Mouse (Mus musculus): ENCODE measurements around the gene Camk2d.

Camk2d gene

GRCm38 (mm10) chr3:126650747-126651146, 54.6 kb downstream of the Camk2d start:
- no peak for DNase-seq (ENCODE audit: low spot score)

DNA sequence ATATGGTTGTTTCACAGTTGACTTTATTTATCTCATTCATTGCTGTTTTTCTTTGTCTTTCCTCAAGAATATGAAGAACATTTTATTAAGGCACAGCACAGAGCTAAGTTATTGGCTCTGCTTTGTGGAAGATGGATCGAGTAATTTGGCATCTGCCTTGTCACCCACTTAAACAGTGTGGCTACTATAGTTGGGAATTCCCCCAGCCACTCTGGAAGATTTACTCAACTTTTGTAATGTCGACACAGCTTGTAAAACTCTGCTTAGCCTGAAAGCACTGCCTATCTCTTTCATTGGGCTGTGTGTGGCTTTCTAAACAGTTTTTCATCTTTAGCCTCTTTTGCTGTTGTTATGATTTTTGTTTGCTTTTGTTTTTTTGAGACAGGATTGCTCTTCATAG, 56.3 kb downstream of the Camk2d start:
- DNase-seq (ENCODE audit: low spot score), result no peak

GRCm38 (mm10) chr3:126653118-126653517, 57.0 kb downstream of the Camk2d start:
- DNase-seq (ENCODE audit: low spot score), result no peak

DNA sequence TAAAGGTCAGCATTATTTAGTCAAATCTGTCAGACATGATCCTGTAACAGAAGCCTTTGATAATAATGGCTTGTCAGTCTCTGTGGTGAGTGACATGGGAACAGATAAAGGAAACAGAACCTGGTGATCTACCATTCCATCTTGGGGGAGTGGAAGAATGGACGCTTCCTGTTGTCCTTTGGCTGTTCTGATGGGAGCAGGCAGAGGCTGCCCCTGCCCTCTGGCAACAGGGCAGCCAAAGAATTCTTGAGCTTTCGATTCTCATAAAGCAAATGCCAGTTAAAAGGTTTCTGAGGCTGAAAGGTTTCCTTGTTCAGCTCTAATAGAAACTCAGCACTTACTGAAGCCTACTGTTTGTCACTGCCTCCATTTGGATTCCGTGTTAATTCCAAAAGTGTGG, 60.1 kb downstream of the Camk2d start:
- DNase-seq (ENCODE audit: low spot score), result no peak

GRCm38 (mm10) chr3:126657895-126658294, 61.8 kb downstream of the Camk2d start:
- DNase-seq (ENCODE audit: low spot score), result no peak

GRCm38 (mm10) chr3:126658791-126659190, 62.7 kb downstream of the Camk2d start:
- no peak for DNase-seq (ENCODE audit: low spot score)

DNA sequence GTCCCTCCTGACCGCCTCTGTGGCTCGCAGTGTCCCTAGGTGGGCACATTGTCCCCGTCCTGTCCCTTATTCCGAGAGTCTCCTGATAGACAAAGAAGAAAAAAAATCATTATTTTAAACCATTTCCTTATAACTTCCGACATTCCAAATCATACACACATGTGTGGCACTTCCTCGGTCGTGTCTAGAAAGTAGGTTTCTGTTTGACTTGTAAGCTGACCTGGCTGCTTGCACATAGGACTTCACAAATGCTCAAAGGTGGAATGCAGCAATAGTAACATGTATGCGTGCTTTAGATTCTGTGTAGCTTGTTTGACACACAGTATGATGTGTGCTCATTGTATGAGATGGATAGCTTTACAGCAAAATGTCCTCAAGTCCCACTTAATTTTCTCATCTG, 63.1 kb downstream of the Camk2d start:
- no peak for DNase-seq (ENCODE audit: low spot score)

GRCm38 (mm10) chr3:126659832-126660564, 63.9 kb downstream of the Camk2d start:
- DNase-seq (ENCODE audit: low spot score), result no peak

DNA sequence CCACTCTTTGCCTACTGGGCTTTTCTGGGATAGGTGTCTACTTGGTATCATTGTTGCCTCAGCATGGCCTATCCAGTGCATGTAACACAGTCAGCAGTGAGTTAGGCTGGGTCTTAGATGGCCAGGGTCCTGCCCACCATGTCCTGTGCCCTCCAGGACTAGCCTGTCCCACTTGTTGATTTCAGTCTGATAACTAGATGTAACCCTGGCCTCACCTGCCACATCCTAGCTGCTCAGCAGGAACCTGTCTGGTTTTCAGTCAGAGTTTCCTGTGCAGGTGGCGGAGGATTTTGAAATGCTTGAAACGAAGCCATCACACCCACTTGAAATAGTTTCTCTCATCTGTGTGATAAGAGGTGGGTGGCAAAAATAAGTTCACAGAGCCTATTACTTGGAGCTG, 64.5 kb downstream of the Camk2d start:
- DNase-seq (ENCODE audit: low spot score), result no peak

GRCm38 (mm10) chr3:126660986-126661385, 64.9 kb downstream of the Camk2d start:
- no peak for DNase-seq (ENCODE audit: low spot score)

- DNase-seq (ENCODE audit: low spot score), result no peak
These were observed 65.8 kb downstream of the Camk2d start for GRCm38 (mm10) chr3:126661920-126662319.

DNA sequence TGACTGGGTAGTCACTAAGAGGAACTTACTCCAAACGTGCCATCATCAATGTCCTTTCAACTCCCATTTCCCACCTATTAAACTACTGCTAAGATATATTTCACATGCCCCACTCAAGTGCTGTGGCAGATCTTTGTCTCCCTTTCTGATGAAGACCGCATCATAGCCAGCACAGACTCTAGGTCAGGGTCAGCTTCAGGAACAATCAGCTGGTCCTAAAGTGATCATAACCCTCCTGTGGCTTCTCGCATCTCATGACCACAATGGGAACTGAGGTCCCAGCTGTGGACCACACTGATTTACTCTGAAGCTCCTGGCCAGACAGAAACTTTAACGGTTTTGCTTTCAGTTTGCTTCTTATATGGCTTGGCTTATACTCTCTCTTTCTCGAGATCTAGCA, 67.3 kb downstream of the Camk2d start:
- DNase-seq (ENCODE audit: low spot score), result no peak

- DNase-seq (ENCODE audit: low spot score), result no peak
These were observed 69.8 kb downstream of the Camk2d start for GRCm38 (mm10) chr3:126665866-126666265.

- DNase-seq (ENCODE audit: low spot score), result no peak
These were observed 70.9 kb downstream of the Camk2d start for GRCm38 (mm10) chr3:126667019-126667418.

DNA sequence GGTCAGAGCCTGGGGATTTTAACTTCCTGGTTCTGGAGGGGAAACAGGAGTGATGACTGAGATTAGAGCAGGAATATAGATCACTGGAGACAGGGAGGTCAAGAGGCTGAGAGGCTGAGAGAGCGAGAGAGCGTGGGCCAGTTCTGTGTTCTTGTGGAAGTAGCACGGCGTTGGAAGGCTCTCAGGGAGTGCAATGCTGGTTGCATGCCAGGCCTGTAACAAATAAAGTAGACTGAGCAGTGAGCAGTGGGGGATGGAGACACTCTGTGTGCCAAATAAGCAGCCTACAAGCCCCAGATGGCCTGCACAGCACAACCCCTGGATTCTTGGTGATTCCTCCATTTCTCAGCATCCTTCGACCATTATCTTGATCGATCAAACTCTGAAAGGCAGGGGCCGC, 71.3 kb downstream of the Camk2d start:
- peak; percentile 65 for DNase-seq (ENCODE audit: low spot score)

GRCm38 (mm10) chr3:126668123-126668522, 72.0 kb downstream of the Camk2d start:
- DNase-seq (ENCODE audit: low spot score), result peak; percentile 53

DNA sequence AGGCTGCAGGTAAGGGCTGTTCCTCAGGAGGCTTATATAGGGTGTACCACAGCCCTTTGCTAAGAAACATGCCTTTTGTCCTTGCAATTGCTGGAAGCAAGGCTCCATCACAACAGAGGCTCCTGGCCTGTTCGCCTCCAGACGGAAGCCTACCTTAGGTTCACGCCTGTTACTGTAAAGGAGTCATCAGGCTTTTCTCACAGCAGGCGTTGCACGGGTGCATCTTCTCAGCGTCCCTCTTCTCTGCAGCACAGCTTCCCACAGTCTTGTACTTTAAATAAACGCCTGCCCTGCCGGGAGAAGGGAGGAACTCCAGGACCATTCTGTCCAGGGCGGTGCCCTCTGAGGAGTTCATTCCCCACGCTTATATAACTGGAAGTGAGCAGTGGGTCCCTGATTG, 72.6 kb downstream of the Camk2d start:
- DNase-seq (ENCODE audit: low spot score), result no peak

DNA sequence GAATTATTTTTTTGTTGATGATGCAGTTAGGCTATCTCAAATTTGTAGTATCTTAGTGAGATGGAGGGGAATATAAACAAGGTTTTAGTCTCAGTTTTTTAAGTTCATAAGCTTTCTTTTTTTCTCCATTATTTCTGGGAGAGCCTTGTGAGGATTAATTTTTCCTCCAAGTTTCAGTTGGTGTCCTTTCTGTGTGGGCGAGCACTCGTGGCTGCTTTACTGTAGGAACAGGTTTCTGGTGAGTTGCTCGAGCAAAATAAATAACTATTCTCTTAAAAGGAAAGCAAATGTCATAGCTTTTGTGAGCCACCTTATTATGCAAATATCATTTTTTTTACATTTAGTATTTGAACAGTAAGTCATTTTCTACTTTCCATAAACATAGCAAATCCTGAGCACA, 74.3 kb downstream of the Camk2d start:
- DNase-seq (ENCODE audit: low spot score), result no peak

DNA sequence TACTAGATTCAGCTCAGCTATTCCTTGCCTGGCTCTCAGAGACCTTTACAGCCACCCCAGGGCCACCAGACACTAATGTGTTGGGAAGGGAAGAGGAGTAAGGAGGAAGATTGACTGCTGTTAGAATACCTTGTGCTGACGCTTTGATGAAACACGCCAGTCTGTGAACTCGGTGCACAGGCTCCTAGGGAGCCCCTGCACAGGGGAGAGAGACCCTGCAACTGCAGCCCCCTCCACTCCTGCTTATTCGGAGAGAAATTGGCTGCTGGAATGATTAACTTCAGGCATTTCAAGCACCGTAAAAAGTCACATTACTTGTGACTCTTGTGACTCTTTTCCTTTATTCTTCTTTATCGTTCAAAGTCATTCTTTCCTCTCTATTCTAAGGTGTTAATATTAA, 75.2 kb downstream of the Camk2d start:
- no peak for DNase-seq (ENCODE audit: low spot score)

DNA sequence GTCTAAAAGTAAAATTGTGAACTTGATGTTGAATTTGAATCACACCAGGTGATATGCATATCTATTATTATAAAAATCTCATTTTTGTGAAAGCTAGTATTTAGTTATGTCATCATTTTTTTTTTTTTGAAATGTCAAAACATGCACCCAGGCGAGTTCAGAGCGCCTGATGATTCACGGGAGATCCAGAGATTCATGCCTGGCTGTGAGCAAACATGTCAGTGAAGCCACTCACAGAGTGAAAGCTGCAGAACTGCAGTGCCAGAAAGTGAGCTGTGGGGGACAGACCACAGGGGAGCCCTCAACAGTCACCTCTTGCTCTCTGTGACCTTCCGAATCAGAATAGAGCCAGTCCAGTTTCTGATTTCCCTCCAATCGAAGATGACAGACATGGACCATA, 84.9 kb downstream of the Camk2d start:
- DNase-seq (ENCODE audit: low spot score), result no peak

- no peak for DNase-seq (ENCODE audit: low spot score)
These were observed 85.9 kb downstream of the Camk2d start for GRCm38 (mm10) chr3:126681996-126682395.

GRCm38 (mm10) chr3:126685363-126685762, 89.3 kb downstream of the Camk2d start:
- DNase-seq (ENCODE audit: low spot score), result no peak

GRCm38 (mm10) chr3:126687150-126687549, 91.0 kb downstream of the Camk2d start:
- no peak for DNase-seq (ENCODE audit: low spot score)

GRCm38 (mm10) chr3:126688516-126688915, 92.4 kb downstream of the Camk2d start:
- no peak for DNase-seq (ENCODE audit: low spot score)

Measured in urinary bladder, postnatal 14 days (tissue).